Mouse (Mus musculus) cerebellum, adult 2 months (tissue): ENCODE measurements around the gene Umps. TPM values are rescaled to one million over a fixed set of nuclear protein-coding genes. Genes with fewer than 3 reads are reported as not detected.
A peak's percentile ranks its signal among the peaks of the same experiment; 100 is the strongest.

ENCODE experiments used
- DNase-seq, 2 experiments: peaks; one replicate each; pipeline ENCODE4 v3.0.0; 2021
- H3K27ac ChIP-seq: fragments of 200-500 bp; 2 replicates; pipeline ENCODE4 v1.5.1; 2012; ENCODE audit warnings: low read length, control low read depth, inconsistent platforms; ENCODE audit not compliant: insufficient read depth
- H3K27me3 ChIP-seq: fragments of 200-500 bp; 2 replicates; pipeline ENCODE4 v1.6.1; 2012; ENCODE audit warnings: inconsistent platforms, mild to moderate bottlenecking, low read length, moderate library complexity; ENCODE audit not compliant: control insufficient read depth, insufficient read depth
- H3K4me1 ChIP-seq: fragments of 200-500 bp; 2 replicates; pipeline ENCODE4 v1.6.1; 2011; ENCODE audit warnings: low read length; ENCODE audit not compliant: control insufficient read depth, insufficient read depth
- H3K4me3 ChIP-seq: fragments of 200-500 bp; replicated peaks from 2 replicates; pipeline ENCODE3; 2011; ENCODE audit warnings: mild to moderate bottlenecking, low read depth, low read length, control low read depth; ENCODE audit not compliant: insufficient read depth
- CTCF ChIP-seq: fragments of 200-500 bp; IDR thresholded peaks from 2 replicates; pipeline ENCODE4 v1.5.1; 2011; ENCODE audit warnings: low read depth, mild to moderate bottlenecking, control low read depth, low read length, moderate library complexity, borderline replicate concordance; ENCODE audit not compliant: insufficient read depth
- POLR2A ChIP-seq: fragments of 200-500 bp; IDR thresholded peaks from 2 replicates; pipeline ENCODE4 v1.6.1; 2011; ENCODE audit warnings: low read length, control low read depth, borderline replicate concordance; ENCODE audit not compliant: insufficient read depth
- WGBS: fragments of 180-500 bp; shearing (Covaris S2); methylation state at CpG from one replicate; pipeline ENCODE4 v1.1.7; 2018; 5-methylcytosine and 5-hydroxymethylcytosine counted together
- polyA plus RNA-seq: library from polyadenylated mRNA; depleted of rRNA; stranded (reverse); fragments of >200 nt; gene quantifications from 2 replicates; pipeline ENCODE4 v1.2.3, GENCODE M21; 2012

Umps gene
- polyA plus RNA-seq, 1 experiment = 12.5 TPM

DNA sequence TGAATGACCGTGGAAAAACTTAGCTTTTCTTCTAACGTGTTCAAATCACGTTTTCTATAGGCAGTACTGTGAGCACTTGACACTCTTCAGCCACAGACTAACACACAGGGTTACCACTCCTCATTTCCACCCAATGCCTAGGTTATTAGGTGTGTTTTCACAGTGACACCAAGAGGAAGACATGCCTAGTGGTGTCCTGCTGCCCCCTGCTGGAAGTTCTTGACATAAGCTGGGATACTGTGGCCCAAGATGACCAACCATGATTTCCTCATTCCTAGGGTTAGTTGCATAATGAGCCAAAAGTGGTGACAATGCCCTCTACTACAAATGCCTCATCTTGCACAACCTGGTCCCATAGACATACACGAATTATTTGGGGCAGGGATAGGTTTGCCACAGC, 16.0 kb downstream of the Umps start:
- peak; percentile 82 to 87 for DNase-seq
- TF ChIP-seq POLR2A (no peak), CTCF (peak; percentile 98)
- no peaks in the 10 kb centered on the region for H3K27me3 ChIP-seq
- peaks cover 16% of the 10 kb centered on the region for H3K4me1 ChIP-seq
- WGBS = 33% methylated on average over 4 of the region's 4 CpGs
- H3K27ac ChIP-seq = no peak overlapping the region
- H3K4me3 ChIP-seq = no peak overlapping the region

DNA sequence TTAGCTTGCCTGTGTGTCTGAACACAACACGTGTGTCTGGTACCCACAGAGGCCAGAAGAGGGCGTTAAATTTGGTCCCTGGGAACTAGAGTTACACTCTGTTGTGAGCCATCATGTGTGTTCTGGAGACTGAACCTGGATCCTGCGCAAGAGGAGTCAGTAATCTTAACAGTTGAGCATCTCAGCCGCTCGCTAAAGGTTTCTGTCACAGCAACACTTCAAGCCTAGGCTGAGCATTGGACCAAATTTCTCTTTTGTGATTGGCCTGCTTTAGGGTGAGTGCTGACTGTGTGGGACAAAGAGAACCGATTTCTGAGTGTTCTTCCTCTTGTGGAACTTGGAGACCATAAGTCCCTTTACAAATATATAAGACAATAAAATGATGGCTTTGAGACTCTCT, 16.5 kb downstream of the Umps start:
- Histone ChIP-seq H3K4me1 (peaks cover 18% of the 10 kb centered on the region), H3K4me3 (no peak overlapping the region), H3K27me3 (no peaks in the 10 kb centered on the region), H3K27ac (no peak overlapping the region)
- WGBS = 88% methylated on average over 6 of the region's 6 CpGs
- no peak for TF ChIP-seq POLR2A
- no peak for TF ChIP-seq CTCF
- no peak for DNase-seq

DNA sequence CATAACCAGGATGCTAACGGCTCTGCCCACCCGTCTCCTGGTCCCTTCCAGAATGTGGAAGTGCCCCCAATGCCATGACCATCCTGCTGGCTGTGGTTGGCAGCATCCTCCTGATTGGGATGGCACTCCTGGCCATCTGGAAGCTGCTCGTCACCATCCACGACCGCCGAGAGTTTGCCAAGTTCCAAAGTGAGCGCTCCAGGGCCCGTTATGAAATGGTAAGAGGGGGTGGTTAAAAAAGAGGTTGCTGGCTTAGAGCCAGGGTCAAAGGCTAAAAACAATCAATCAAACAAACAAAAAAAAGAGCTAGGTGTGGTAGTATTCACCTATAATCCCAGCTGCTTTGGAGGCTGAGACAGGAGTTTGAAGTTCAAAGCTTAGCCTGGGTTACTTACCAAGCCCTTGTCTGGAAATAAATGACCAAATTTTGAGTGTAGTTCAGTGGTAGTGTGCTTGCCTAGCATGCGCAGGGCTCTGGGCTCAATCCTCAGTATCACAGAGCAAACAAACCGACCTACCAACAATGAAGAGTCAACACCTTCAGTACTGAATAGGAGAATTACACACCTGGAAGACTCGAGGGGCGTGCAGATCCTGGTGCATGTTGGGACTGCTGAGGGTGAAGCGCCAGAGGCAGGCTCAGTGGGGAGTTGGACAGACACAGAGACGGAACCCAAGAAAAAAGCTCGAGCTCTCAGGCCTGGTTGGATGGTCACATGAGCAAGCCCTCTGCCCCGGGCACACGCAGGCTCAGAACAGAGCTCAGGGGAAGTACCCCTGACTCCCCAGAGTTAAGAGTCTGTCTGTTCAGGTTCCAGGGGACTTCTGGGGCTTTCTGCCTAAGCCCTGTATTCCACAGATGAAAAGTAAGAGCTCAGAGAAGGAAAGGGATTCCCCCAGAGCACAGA, 18.9 kb downstream of the Umps start:
- WGBS = 54% methylated on average over 17 of the region's 17 CpGs
- no peak overlapping the region for H3K4me3 ChIP-seq
- peaks cover 33% of the 10 kb centered on the region for H3K4me1 ChIP-seq
- TF ChIP-seq CTCF (no peak), POLR2A (no peak)
- DNase-seq = peak in 1 of 2 experiments; percentile 35
- no peaks in the 10 kb centered on the region for H3K27me3 ChIP-seq
- H3K27ac ChIP-seq = no peak overlapping the region

DNA sequence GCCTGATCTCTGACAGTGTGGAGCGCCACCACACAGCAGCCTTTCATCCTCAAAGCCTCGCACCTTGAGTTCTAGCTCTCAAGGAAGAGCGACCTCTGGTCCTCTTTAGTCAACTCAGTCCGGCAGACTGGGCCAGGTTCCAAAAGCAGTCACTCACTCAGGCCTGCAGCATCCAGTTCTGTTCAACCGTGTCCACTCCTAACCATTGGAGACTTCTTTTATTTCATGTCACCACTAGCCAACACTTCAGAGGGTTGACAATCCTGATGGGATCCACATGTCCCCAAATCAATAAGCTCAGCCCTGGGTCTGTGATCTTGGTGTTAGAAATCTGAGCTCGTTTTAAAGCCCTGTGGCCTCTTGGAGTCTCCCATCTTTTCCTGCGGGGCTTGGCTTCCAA, 20.8 kb downstream of the Umps start:
- H3K27ac ChIP-seq = no peak overlapping the region
- H3K4me1 ChIP-seq = peaks cover 42% of the 10 kb centered on the region
- no peak for DNase-seq
- TF ChIP-seq POLR2A (no peak), CTCF (no peak)
- 79% methylated on average over 7 of the region's 7 CpGs for WGBS
- no peaks in the 10 kb centered on the region for H3K27me3 ChIP-seq
- no peak overlapping the region for H3K4me3 ChIP-seq

DNA sequence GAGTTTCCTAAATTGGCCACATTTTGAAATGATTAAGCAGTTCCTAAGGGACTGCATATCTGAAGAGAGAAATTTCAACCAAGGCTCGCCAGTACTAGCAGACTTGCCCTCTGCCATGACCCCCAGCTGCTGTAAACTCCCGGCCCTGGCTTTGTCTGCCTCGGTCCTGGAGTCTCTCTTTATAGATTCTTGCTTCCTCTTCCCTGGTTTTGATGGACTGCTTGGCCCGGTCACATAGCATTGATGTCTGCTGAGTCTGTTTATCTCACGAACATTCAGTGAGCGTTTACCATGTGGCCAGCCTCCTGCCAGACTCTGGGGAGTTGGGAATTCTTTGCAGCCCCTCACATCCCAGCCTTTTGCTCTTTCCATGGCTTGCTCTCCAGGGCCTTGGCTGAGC, 22.1 kb downstream of the Umps start:
- WGBS = 87% methylated on average over 6 of the region's 6 CpGs
- peaks cover 51% of the 10 kb centered on the region for H3K4me1 ChIP-seq
- TF ChIP-seq POLR2A (no peak), CTCF (no peak)
- H3K4me3 ChIP-seq = no peak overlapping the region
- no peak for DNase-seq
- H3K27me3 ChIP-seq = no peaks in the 10 kb centered on the region
- no peak overlapping the region for H3K27ac ChIP-seq

DNA sequence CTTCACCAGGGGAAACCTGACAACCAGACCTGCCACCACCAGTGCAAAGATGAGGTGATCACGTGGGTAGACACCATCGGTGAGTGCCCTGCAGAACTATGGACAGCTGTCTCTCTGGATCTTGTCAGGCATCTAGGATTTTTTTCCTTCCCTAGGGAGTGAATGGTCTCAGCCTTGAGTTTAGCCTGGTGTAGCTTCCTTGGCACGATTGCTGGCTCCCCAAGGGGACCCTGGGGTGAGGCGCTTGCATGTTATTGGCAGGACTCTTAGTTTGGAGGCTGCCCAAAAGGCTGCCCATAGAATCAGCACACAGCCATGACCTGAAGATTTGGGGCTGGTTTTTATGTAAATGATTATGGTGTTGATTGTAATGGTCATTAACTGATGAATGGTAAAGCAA, 22.7 kb downstream of the Umps start:
- Histone ChIP-seq H3K27ac (no peak overlapping the region), H3K27me3 (no peaks in the 10 kb centered on the region), H3K4me3 (no peak overlapping the region), H3K4me1 (peaks cover 58% of the 10 kb centered on the region)
- peak in 1 of 2 experiments; percentile 60 for DNase-seq
- TF ChIP-seq POLR2A = no peak
- TF ChIP-seq CTCF = no peak
- WGBS = 19% methylated on average over 4 of the region's 4 CpGs

DNA sequence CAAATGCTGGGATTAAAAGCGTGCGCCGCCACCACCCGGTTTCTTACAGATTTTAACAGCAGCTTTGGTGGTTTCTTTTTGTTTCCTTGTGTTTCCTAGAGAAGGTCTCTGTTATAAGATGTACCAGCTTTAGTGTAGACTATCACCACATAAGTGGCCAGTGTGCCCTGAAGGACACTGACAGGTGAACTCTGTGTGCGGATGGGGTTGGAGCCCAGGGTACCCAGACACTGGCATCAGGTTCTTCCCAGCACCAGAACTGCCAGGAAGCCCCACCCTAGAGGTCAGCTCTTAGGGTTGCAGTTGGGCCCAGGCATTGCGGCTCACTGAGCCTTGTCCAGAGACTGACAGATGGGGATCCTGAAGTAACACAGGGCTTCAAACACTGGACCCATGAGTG, 23.4 kb downstream of the Umps start:
- Histone ChIP-seq H3K27me3 (no peaks in the 10 kb centered on the region), H3K4me1 (peaks cover 65% of the 10 kb centered on the region), H3K4me3 (no peak overlapping the region), H3K27ac (no peak overlapping the region)
- 92% methylated on average over 6 of the region's 6 CpGs for WGBS
- TF ChIP-seq POLR2A = no peak
- TF ChIP-seq CTCF = no peak
- DNase-seq = no peak

DNA sequence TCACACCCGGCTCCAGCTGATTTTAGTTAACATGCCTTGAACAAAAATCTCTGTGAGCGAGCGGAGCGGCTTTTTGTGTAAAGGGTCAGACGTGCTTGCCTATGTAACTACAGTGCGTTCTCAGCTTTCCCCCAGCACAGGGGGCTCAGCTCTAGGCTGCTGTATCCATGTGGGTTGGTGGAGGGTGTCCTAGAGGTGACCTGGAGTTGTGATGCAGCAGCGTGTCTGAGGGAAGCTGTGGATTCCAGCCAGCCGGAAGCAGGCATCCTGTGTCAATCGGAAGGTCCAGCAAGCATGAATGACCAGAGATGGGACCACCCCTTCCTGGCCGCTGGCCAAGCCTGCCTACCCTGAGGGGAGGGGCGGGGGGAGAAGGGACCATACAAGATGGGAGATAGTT, 24.5 kb downstream of the Umps start:
- TF ChIP-seq CTCF (no peak), POLR2A (no peak)
- Histone ChIP-seq H3K4me3 (no peak overlapping the region), H3K27me3 (no peaks in the 10 kb centered on the region), H3K4me1 (peaks cover 67% of the 10 kb centered on the region), H3K27ac (no peak overlapping the region)
- 73% methylated on average over 11 of the region's 11 CpGs for WGBS
- DNase-seq = no peak
